Mouse (Mus musculus) layer of hippocampus, adult 18-20 months (tissue): Measurements from ENCODE around the gene Slc35f6. TPM values are rescaled to one million over a fixed set of nuclear protein-coding genes. Genes with fewer than 3 reads are reported as not detected.

Experiments
- DNase-seq, 2 experiments: peaks; one replicate each; pipeline ENCODE4 v3.0.0; 2022; ENCODE audit warnings: low spot score in 2 of 2
- total RNA-seq, 2 experiments: library from RNA; stranded (reverse); gene quantifications; 2 replicates each; pipeline ENCODE4 v1.2.3; 2021

Gene Slc35f6
- total RNA-seq, 2 experiments from 2014 or later = 36.2 to 40.6 TPM

GRCm38 (mm10) chr5:30621211-30621790 lies 26.4 kb upstream of the Slc35f6 start:
- no peak for DNase-seq

- no peak for DNase-seq
Measured at GRCm38 (mm10) chr5:30621844-30622176, 25.9 kb upstream of the Slc35f6 start.

DNA sequence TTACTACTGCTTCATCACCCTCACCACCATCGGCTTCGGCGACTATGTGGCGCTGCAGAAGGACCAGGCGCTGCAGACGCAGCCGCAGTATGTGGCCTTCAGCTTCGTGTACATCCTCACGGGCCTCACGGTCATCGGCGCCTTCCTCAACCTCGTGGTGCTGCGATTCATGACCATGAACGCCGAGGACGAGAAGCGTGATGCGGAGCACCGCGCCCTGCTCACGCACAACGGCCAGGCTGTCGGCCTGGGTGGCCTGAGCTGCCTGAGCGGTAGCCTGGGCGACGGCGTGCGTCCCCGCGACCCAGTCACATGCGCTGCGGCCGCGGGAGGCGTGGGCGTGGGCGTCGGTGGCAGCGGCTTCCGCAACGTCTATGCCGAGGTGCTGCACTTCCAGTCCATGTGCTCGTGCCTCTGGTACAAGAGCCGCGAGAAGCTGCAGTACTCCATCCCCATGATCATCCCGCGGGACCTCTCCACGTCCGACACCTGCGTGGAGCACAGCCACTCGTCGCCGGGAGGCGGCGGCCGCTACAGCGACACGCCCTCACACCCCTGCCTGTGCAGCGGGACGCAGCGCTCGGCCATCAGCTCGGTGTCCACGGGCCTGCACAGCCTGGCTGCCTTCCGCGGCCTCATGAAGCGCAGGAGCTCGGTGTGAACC lies 25.4 kb upstream of the Slc35f6 start:
- DNase-seq = no peak

DNA sequence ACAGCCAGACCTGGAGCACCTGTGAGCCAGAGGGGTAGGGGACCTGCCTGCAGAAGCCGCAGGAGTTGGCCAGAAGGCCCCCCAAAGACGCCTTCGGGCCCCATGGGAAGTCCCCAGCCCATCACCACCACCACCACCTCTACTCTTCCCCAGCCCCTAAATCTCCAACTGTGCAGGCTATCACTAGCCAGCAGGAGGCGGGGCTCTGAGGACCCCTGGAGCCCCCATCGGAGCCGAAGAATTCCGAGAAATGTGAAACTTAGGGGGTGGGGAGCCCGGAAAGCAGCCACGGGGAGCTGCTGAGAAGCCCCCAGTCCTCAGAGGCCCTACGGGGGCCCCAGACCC lies 24.9 kb upstream of the Slc35f6 start:
- DNase-seq = no peak

- DNase-seq = no peak
Measured at GRCm38 (mm10) chr5:30623380-30623779, 24.4 kb upstream of the Slc35f6 start.

GRCm38 (mm10) chr5:30624311-30624710 lies 23.4 kb upstream of the Slc35f6 start:
- DNase-seq = no peak

GRCm38 (mm10) chr5:30624908-30625307 lies 22.8 kb upstream of the Slc35f6 start:
- DNase-seq = no peak

DNA sequence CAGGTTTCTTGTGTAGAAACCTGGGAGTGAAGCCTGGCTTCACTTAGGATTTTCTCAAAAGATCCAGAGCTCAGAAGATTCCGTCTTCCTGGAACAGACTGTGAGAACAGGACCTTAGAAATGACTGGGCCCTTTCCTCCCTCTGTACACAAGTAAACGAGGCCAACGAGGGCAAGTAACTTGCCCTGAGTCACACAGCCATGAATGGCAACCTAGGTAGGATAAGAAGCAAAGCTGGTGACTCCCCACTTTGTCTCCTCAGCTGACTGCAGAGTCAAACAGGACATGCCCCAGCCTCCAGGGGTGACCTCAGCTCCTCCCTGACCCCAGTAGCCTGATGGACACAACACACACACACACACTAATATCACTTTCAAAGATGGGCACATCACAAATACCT lies 22.4 kb upstream of the Slc35f6 start:
- no peak for DNase-seq

DNA sequence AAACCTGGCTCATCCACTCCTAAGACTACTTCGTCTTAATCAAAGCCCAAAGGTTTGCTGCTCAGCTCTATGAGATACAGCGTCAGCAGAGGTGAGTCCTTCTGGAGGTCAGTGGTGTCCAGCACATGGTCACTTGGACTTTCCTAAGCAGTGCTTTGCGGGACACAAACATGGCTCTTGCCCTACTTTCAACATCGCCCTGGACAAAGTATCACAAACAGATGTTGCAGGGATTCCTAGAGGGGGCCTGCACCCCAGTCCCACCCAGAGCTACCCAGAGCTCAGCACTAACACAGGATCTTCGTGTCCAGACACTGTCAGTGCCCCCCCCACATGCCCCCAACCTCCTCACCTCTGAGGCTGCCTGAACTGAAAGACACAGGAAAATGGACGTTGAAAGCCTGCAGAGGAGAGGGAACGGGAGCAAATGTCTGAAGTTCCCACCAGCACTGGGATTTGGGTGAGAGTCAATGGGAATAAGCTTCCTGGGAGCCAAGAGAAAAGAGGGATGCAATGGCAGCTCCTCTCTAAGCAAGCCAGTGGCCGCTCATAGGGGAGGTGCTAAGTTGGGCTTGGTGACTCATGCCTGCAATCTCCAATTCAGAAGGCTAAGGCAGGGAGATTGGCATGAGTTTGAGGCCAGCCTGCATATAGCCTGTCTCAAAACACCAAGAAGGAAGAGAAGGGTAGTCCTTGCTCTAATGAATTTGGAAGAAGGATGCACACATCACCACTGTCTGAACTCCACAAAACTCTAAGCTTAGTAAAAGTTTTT lies 21.2 kb upstream of the Slc35f6 start:
- DNase-seq = no peak

- no peak for DNase-seq
Measured at GRCm38 (mm10) chr5:30628511-30628910, 19.2 kb upstream of the Slc35f6 start.

DNA sequence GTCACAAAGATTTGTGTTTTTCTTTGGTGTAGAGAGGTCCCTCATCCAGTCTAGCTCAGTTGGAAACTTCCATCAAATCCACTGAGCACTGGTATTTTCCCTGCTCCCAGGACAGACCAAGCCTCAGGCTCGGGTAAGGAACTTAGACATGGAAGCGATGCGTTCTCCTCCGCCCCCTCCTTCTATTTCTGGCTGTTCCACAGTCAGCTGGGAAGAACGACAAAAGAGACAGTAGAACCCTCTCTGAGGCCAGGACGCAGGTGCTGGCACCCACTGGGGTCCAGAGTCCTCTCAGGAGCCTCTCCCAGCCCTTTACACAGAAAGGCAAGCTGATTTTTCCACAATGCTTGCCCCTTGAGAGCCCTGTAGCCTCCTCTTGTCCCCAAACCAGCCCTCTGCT lies 17.3 kb upstream of the Slc35f6 start:
- peak in 1 of 2 experiments; percentile 44 for DNase-seq

DNA sequence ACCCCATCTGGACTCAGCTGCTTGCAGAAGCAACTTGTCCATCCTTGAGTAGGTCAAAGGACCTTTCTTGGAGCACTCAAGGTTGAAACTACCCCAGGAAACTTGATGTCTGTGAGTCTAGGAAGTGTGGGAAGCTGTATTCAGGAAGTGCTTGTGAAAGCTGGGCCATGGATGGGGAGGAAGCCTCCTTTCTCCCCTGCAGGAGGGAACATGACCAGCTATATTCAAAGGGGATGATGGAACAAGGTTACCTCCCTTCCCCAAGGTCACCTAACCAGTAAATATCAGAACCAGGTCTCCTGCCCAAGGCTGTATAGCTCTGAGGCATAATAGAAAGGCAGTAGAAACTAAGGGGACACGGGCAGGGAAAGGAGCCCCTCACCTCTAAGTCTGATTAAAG lies 15.6 kb upstream of the Slc35f6 start:
- no peak for DNase-seq

GRCm38 (mm10) chr5:30636994-30637393 lies 10.7 kb upstream of the Slc35f6 start:
- no peak for DNase-seq

GRCm38 (mm10) chr5:30638041-30638440 lies 9.7 kb upstream of the Slc35f6 start:
- DNase-seq = peak; percentile 56 to 84

DNA sequence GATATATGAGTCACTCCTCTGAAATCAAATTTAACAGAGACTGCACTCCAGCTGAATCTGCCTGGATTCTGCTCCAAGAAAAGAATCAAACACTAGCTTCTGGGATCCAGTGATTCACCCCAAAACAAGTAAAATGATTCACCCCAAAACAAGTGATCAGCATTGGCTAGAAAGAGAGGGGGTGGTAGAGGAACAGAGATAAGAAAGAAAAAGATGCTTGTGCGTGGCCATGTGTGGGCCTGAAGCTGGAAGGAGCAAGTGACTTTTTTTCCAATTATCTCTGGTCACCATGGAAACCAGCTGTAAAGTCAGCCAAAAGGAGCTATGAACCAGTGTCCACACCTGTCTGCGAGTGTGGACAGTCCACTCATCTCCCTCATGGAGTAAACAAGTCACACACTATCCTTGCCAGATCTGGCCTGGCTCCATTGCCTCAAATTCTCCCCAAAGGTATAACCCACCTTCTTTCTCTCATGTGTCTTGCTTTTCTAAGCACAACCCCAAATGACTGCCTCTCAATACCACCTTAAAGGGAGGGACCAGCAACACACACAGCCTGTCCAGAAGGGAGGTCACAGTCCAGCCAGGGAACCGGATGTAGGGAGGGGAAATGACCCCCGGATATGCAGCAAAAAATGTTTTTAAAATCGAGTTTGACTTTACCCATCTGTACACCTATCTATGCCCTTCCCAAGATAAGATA lies 4.1 kb upstream of the Slc35f6 start:
- DNase-seq = peak in 1 of 2 experiments; percentile 51

DNA sequence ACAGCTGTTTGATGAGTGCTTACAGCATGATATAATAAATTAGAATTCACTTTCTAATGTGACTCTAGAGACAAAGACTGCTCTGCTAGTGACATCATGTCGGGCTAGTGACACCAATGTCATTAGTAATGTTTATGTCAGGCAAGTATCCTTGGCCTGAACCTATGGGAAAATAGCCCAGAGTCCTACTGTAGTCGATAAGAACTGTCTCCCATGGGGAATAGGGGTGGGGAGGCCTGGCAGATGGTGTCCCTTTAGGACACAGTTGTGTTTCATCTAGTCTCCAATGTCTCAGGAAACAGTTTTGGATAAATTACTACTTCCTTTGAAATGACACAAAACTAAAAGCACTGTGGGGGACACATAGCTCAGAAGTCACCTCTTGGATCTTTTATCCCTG lies 1.7 kb upstream of the Slc35f6 start:
- no peak for DNase-seq

GRCm38 (mm10) chr5:30647396-30647795 lies 337 bp upstream of the Slc35f6 start:
- DNase-seq = no peak

DNA sequence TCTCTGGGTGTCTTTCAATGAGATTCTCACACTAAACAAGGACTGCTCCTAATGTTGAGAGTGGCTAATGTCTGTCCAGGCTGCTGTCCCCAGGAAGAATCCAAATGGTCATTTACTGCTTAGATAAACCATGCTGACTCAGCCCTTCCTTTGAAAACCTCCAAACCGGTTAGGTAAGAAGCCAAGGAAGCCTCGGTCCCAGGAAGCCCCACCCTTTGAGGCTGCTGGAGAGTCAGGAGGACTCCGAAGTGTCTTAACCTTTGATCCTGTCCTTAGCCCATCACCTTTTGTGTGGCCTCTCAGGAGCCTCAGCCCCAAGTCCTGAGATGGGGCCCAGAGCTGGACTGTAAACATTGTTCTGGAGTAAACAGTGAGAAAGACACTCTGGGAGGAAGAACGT lies 1.8 kb downstream of the Slc35f6 start:
- no peak for DNase-seq

GRCm38 (mm10) chr5:30650756-30651155 lies 3.0 kb downstream of the Slc35f6 start:
- no peak for DNase-seq

GRCm38 (mm10) chr5:30651554-30651953 lies 3.8 kb downstream of the Slc35f6 start:
- DNase-seq = no peak

DNA sequence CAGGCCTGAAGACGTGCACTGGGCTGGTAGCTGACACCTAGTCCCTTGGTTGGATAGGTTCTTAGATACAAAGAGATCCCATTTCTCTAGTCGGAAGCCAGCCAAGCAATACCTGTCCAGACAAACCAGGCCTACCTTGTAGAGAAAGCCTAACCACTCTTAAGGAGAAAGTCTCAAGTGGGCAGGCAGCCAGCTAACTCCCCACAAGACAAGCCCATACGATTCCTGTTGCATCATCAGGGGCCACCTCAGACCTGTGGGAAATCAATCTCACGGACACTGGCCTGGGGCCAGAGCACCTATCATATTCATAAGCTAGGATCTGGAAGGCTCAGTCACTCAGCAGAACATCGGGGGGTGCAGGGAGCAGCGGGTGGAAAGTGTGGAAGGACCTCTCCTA lies 5.5 kb downstream of the Slc35f6 start:
- no peak for DNase-seq

DNA sequence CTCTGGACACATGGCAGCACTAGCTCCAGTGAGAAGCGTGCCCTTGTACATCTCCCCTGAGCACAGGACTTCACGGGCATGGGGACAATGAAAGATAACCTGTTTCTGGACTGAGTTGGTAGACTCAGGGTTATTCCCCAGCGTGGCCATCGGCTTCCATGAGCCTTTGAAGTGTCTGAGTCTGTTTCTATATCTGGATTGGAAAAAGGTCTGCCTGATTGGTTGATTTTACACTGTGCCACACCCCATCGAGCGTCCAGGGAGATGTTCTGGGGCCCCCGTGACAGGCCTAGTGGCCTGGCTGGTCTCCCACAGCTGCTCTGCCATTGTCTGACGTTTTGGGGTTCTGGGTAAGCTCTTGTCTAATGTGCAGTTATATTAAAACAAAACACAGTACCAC lies 7.3 kb downstream of the Slc35f6 start:
- no peak for DNase-seq
